Mouse (Mus musculus) kidney, embryonic 16.5 days (tissue): ENCODE measurements at regions not wholly inside any gene's neighbourhood (a gene's known extent, or its start where the extent isn't known, plus 50 kb on each side); places are given as distances from the start of the nearest gene placed in this dataset.
"Not testable (repeated sequence)": the region's sequence is repeated elsewhere in the genome, so short reads cannot be mapped to it uniquely, and the experiment has no call there.

Experiments used
- ATAC-seq: fragments of 200-750 bp; cut with Nextera tagmentation; 2 replicates; pipeline ENCODE4 v1.8.0; 2017; ENCODE audit warnings: moderate TSS enrichment; ENCODE audit not compliant: low FRiP score, low TSS enrichment
- H3K27ac ChIP-seq: fragments of 300-500 bp; sonication (generic); 2 replicates; pipeline ENCODE4 v1.5.1; 2014; ENCODE audit warnings: low read length
- H3K27me3 ChIP-seq: fragments of 300-500 bp; sonication (generic); 2 replicates; pipeline ENCODE4 v1.6.1; 2014; ENCODE audit warnings: low read length, control low read depth, mixed read lengths; ENCODE audit not compliant: insufficient read depth
- H3K36me3 ChIP-seq: fragments of 300-500 bp; sonication (generic); 2 replicates; pipeline ENCODE4 v1.6.1; 2014; ENCODE audit warnings: low read length, control low read depth, mixed read lengths; ENCODE audit not compliant: insufficient read depth
- H3K4me1 ChIP-seq: fragments of 300-500 bp; sonication (generic); 2 replicates; pipeline ENCODE4 v1.6.1; 2014; ENCODE audit warnings: low read length, control low read depth, mixed read lengths; ENCODE audit not compliant: insufficient read depth
- H3K4me2 ChIP-seq: fragments of 300-500 bp; sonication (generic); replicated peaks from 2 replicates; pipeline ENCODE4 v1.6.1; 2014; ENCODE audit warnings: low read depth, low read length
- H3K4me3 ChIP-seq: fragments of 300-500 bp; sonication (generic); 2 replicates; pipeline ENCODE4 v1.5.1; 2014; ENCODE audit warnings: mild to moderate bottlenecking, low read length
- H3K9ac ChIP-seq: fragments of 300-500 bp; sonication (generic); replicated peaks from 2 replicates; pipeline ENCODE4 v1.6.1; 2014; ENCODE audit warnings: low read length
- H3K9me3 ChIP-seq: fragments of 300-500 bp; sonication (generic); 2 replicates; pipeline ENCODE4 v1.6.1; 2016; ENCODE audit warnings: low read length, control low read depth
- WGBS: fragments of 180-500 bp; shearing (Covaris S2); extraction: QIAGEN DNeasy Blood & Tissue Kit; methylation state at CpG from one replicate; pipeline ENCODE4 v1.1.7; 2014; 5-methylcytosine and 5-hydroxymethylcytosine counted together

- WGBS = 24% methylated on average over 11 of the region's 11 CpGs
- no peaks in the 10 kb centered on the region for H3K36me3 ChIP-seq
- H3K4me1 ChIP-seq = peaks cover 12% of the 10 kb centered on the region
- ATAC-seq = no peak
- H3K9me3 ChIP-seq = no peaks in the 10 kb centered on the region
- no peak overlapping the region for H3K4me3 ChIP-seq
- H3K4me2 ChIP-seq = no peak overlapping the region
- no peak overlapping the region for H3K9ac ChIP-seq
- H3K27me3 ChIP-seq = no peaks in the 10 kb centered on the region
- no peak overlapping the region for H3K27ac ChIP-seq
These were observed 219.4 kb upstream of the 1700012A03Rik start for GRCm38 (mm10) chr6:31830610-31831009.

GRCm38 (mm10) chr6:31823616-31824015 lies 226.4 kb upstream of the 1700012A03Rik start:
- 84% methylated on average over 5 of the region's 5 CpGs for WGBS
- no peak for ATAC-seq
- no peak overlapping the region for H3K4me2 ChIP-seq

GRCm38 (mm10) chr6:31822186-31823085 lies 227.6 kb upstream of the 1700012A03Rik start:
- no peaks in the 10 kb centered on the region for H3K27me3 ChIP-seq
- 54% methylated on average over 9 of the region's 9 CpGs for WGBS
- no peaks in the 10 kb centered on the region for H3K4me1 ChIP-seq
- H3K9ac ChIP-seq = no peak overlapping the region
- H3K27ac ChIP-seq = no peak overlapping the region
- no peak for ATAC-seq
- no peaks in the 10 kb centered on the region for H3K36me3 ChIP-seq
- no peak overlapping the region for H3K4me2 ChIP-seq
- no peak overlapping the region for H3K4me3 ChIP-seq
- H3K9me3 ChIP-seq = no peaks in the 10 kb centered on the region

More at GRCm38 (mm10) chr6:31823616-31824015, 226.4 kb upstream of the 1700012A03Rik start:
- no peaks in the 10 kb centered on the region for H3K27me3 ChIP-seq
- no peaks in the 10 kb centered on the region for H3K36me3 ChIP-seq
- no peak overlapping the region for H3K4me3 ChIP-seq
- no peak overlapping the region for H3K9ac ChIP-seq
- no peaks in the 10 kb centered on the region for H3K9me3 ChIP-seq
- no peaks in the 10 kb centered on the region for H3K4me1 ChIP-seq
- no peak overlapping the region for H3K27ac ChIP-seq

- 50% methylated on average over 7 of the region's 7 CpGs for WGBS
- H3K4me3 ChIP-seq = no peak overlapping the region
- H3K9me3 ChIP-seq = no peaks in the 10 kb centered on the region
- no peak overlapping the region for H3K9ac ChIP-seq
- H3K4me2 ChIP-seq = no peak overlapping the region
- no peaks in the 10 kb centered on the region for H3K4me1 ChIP-seq
- H3K36me3 ChIP-seq = no peaks in the 10 kb centered on the region
- no peaks in the 10 kb centered on the region for H3K27me3 ChIP-seq
- no peak for ATAC-seq
- no peak overlapping the region for H3K27ac ChIP-seq
These were observed 228.4 kb upstream of the 1700012A03Rik start for GRCm38 (mm10) chr6:31821621-31822020.

- no peaks in the 10 kb centered on the region for H3K27me3 ChIP-seq
- H3K36me3 ChIP-seq = no peaks in the 10 kb centered on the region
- no peaks in the 10 kb centered on the region for H3K4me1 ChIP-seq
- H3K9ac ChIP-seq = no peak overlapping the region
- H3K9me3 ChIP-seq = no peaks in the 10 kb centered on the region
- ATAC-seq = no peak
- H3K4me3 ChIP-seq = no peak overlapping the region
- 85% methylated on average over 1 of the region's 1 CpGs for WGBS
- H3K27ac ChIP-seq = no peak overlapping the region
- no peak overlapping the region for H3K4me2 ChIP-seq
These were observed 232.4 kb upstream of the 1700012A03Rik start for GRCm38 (mm10) chr6:31817640-31818039.

- Histone ChIP-seq H3K4me3 (no peak overlapping the region), H3K27ac (no peak overlapping the region), H3K4me1 (no peaks in the 10 kb centered on the region), H3K4me2 (no peak overlapping the region), H3K9ac (no peak overlapping the region), H3K9me3 (no peaks in the 10 kb centered on the region), H3K27me3 (no peaks in the 10 kb centered on the region), H3K36me3 (no peaks in the 10 kb centered on the region)
- ATAC-seq = no peak
- 41% methylated on average over 9 of the region's 9 CpGs for WGBS
These were observed 238.2 kb upstream of the 1700012A03Rik start for GRCm38 (mm10) chr6:31811890-31812289.

- no peak for ATAC-seq
- H3K27me3 ChIP-seq = no peaks in the 10 kb centered on the region
- no peaks in the 10 kb centered on the region for H3K9me3 ChIP-seq
- H3K4me1 ChIP-seq = no peaks in the 10 kb centered on the region
- no peak overlapping the region for H3K4me2 ChIP-seq
- H3K36me3 ChIP-seq = no peaks in the 10 kb centered on the region
- H3K9ac ChIP-seq = no peak overlapping the region
- no peak overlapping the region for H3K4me3 ChIP-seq
- WGBS = 46% methylated on average over 10 of the region's 10 CpGs
- H3K27ac ChIP-seq = no peak overlapping the region
These were observed 239.2 kb upstream of the 1700012A03Rik start for GRCm38 (mm10) chr6:31810602-31811512.

GRCm38 (mm10) chr6:31804468-31804867 lies 240.7 kb upstream of the Podxl start:
- H3K36me3 ChIP-seq, H3K27me3 ChIP-seq, H3K9ac ChIP-seq, H3K27ac ChIP-seq, H3K4me2 ChIP-seq, H3K4me3 ChIP-seq, H3K9me3 ChIP-seq, ATAC-seq, H3K4me1 ChIP-seq: not testable (repeated sequence)
- WGBS = 91% methylated on average over 5 of the region's 10 CpGs

GRCm38 (mm10) chr6:31803222-31803621 lies 239.4 kb upstream of the Podxl start:
- not testable (repeated sequence) for ATAC-seq, H3K4me1 ChIP-seq, H3K9me3 ChIP-seq, H3K27me3 ChIP-seq, H3K27ac ChIP-seq, H3K4me2 ChIP-seq, H3K9ac ChIP-seq, H3K4me3 ChIP-seq, H3K36me3 ChIP-seq
- WGBS = 61% methylated on average over 7 of the region's 24 CpGs
